Mouse (Mus musculus) spleen, postnatal 14 days (tissue): Measurements from ENCODE around the gene Pdrg1.

ENCODE experiments used
- DNase-seq, 2 experiments: peaks; one replicate each; pipeline ENCODE4 v3.0.0; 2021 to 2022; ENCODE audit warnings: low spot score in 2 of 2

The Pdrg1 gene

DNA sequence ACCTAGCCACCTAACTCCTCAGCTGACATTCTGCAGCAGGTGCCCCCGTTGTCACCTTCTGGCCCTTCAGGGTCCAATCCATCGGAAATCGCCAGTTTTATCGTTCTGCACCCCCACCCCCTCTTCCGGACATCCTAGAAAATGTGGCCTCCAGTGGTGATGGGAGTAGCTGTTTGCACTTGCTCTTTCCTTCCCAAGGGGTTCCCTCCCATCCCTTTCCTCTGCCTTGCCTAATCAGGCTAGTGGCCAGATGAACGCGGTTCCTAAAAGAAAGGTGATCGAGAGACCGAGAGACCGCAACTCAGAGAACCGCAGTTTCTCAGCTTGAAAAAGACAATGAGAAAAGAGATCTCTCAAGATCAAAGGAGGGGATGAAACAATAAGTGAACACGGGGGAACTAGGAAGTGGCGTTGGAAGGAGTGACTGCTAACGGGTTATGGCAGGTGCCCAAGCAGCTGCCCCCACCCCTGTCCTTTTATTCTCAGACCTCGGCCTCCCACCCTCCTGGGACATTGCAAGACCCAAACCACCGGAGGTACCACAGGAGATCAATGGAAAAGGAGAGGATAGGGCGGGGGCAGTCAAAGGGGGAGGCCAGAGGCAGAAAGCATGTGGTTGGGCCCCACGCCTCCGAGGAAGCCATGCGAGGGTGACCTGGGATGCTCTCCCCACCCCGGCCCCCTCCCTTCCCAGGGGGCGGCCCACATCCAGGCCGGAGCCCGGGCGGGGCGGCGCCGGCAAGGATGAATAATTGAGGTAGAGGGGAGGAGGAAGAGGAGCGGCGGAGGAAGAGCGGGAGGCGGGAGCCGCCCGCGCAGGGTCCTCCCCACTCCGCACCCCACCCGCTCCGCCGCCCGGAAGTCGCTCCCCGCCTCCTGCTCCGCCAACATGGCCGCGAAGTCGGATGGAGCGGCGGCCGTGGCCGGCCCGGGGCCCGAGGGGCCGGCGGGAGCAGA is 16.2 kb upstream of the Pdrg1 start, which contains the start of gene Xkr7:
Xkr7 (plus strand) TSS at position 727 of the 957 bp plus-strand sequence.
- DNase-seq = no peak

DNA sequence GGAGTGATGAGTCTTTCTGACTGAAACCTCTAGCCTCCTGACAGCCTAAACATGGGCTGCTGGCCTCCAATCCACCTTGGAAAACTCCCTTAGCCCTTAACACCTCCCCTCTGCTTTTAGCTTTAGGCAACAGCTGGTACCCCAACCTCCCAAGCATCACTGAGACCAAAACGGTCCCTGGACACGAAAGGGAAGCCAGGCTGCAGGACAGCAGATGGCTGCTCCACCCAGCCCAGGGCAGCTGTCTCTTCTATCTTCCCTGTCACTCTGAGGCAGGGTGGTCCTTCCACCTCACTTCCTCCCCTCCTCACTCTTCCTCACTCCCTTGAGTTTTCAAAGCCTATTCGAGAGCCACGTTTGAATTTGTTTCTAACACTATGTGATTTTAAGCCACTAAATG is 15.2 kb upstream of the Pdrg1 start:
- no peak for DNase-seq

DNA sequence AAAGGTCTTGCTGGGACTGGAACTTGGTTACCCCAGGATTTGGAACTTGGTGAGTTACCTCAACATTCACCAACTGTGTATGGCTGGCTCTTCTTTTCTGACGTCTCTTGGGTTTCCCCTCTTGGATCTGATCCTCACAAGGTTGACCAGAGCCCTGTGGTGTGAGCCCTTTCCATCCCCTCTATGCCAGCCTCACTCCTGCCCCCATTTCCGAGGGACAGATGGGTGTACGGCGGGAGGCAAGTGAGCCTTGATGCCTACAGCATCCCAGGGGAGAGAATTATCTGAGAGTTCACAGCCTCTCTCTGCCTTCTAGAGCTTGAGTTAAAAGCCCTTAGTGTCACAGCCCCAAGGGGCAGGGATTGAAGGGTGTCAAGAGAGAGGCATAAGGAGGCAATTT is 12.3 kb upstream of the Pdrg1 start:
- DNase-seq = no peak

DNA sequence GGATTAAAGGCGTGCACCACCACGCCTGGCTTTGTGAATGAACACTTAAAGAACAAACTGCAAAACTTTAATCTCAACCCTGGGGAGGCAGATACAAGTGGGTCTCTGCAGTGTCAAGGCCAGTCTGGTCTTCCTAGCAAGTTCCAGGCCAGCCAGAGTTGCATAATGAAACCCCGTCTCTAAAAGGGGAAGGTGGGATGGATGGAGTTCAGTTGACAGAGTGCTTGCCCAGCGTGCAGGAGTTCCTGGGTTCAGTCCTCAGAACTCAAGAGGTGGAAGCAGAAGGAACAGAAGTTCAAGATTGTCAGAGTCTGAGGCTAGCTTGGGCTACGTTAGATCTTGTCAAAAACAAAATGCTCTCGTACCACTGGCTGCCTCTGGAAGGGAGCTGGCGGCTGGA is 10.8 kb upstream of the Pdrg1 start:
- no peak for DNase-seq

DNA sequence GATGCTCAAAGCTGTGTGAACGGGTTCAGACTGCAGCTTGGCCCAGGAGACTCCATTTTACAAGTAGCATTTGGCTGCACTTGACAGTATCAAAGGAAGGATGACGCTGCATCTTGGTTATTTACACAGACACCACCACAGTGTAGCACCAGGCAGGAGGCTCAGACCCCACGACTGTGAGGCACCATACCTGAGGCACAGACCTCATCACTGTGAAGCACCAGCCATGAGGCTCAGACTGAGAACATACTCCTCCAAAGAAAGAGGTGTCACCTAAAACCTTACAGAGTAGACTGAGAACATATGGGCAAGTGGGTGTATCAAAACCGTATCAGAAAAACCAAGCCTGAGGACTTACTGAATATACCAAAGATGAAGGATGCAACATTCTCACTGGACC is 7.6 kb upstream of the Pdrg1 start:
- DNase-seq = no peak

DNA sequence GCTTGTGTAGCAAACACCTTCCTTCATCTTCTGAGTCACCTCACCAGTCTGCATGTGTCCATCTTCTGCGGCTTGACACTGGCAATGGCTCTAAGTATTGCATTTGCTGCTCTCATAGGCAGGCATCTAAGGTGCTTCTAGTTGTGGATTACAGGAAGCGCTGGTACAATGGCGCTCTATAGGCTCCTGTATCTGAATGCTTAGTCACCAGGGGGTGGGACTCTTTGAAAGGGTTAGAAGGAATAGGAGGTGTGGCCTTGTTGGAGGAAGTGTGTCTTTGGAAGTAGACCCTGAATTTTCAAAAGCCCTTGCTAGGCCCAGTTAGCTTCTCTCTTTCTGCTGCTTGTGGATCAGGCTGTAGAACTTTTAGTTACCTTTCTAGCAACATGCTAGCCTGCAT is 5.9 kb upstream of the Pdrg1 start:
- DNase-seq = no peak

DNA sequence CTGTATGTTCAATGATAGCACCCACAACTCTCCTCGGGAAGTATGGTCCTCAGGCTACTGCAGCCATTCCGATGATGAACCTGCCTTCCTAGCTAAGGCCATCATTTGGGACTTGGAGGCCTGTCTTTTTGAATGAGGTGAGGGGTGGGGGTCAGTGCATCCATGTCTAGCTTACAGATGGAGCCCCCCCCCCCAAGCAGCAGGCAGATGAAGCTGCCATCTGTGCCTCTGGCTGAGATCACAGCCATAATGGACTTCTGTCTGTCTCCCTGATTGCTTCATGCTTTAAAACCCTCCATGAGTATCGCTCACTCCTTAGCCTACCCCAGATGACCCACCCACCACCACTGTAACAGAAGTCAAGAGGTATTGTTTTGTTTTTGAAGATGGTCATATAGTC is 4.1 kb upstream of the Pdrg1 start:
- DNase-seq = no peak

DNA sequence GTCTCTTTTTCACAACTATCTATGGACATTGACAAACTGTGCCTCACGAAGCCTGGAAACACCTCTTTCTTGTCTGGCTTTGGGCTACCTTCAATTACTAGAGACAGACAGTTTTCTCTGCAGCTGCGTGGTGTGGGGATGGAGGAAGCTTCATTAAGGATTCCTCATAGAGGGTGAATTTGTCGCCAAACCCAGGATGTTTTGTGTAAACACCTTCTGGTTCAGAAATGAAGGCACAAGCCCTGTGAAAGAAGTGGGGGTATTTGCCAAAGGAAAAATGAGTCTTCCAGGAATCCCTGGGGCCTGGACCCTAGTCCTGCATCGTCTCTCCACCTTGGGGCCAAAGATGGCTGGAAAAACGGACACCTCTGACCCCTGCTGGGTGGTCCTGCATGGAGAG is 1.6 kb upstream of the Pdrg1 start:
- no peak for DNase-seq

DNA sequence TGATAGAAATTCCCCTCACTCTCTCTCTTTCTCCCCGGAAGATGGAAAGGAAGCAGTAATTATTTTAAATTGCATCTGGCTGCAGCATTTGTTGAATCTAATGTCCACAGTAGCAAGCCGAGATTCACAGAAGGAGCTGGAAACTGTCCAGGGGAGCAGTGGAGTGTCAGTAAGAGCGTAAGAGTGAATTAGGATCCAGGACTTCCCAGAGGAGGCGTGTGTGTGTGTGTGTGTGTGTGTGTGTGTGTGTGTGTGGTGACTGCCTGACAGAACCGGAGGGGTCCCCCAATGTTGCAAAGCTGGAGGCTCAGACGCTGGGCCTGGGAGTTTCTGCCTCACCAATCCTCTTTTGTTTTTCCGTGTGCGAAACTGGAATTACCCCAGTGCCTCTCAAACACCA is 577 bp upstream of the Pdrg1 start:
- DNase-seq = no peak

DNA sequence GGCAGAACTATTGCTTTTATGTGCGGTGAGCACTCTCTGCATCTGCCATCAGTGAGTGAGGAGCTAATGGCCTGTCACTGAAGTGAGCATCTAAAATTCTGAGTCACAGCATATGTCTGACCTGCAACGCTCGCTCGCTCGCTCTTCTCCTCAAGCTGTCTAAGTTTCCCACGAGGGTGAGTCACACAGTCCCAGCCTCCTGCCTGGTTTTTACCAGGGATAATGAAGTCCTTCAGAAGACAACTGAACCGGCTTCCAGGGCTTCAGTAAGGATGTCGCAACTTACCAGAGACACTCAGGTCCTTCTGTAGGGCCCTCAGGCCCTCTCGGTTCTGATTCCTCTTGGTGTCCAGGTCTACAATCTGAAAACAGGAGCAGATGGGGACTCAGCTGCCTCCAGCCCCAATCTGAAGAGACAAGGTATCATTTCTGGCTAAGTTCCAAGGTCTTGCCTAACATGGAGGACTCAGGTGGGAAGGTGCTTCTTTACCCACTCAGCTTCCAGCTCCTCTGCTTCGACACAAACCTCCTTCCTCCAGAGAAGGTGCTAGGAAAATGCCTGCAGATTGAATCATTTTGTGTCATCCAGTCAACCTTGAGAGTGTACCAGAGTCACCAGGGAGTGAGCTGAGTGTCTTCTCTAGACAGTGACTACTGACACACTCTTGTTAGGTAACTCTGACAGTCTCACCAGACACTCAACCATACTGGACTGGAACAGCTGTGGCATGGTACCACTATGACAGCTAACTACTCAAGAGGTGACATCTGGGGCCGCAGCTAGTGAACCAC is 1.3 kb downstream of the Pdrg1 start:
- DNase-seq = no peak

DNA sequence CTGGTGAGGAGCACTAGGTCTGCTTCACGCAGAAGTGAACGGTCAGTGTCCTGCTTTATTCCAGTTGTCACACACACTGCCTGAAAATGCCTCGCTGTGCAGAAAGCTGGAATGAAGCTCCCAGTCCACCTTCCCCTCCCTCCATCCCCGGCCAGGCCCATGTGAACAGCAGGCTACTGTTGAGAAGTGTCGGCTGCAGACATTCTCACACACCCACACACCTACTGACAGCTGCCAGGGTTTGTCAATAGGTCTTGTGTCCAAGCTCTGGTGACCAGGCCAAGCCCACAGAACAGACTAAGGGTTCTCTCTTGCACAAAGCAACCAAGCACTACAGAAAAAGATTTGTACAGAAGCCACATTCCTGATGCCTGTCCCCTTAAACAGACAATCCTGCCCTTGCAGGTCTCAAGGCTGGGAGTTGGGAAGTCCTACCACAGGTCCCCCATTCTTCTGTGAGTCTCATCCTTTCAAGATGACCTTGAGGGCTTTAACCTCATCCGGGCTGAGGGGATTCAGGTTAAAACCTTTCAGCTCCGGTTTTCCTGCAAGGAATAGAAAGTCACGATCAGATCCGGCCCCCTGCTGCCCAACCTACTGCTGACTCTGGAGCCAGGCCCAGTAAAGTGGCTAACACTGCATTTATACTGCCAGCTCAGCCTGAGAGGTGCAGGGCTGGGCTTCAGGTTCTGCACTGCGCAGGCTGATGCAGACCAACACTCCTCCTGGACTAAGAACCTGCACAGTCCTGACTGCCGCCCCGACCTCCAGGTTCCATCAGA is 5.8 kb downstream of the Pdrg1 start:
- DNase-seq = no peak

DNA sequence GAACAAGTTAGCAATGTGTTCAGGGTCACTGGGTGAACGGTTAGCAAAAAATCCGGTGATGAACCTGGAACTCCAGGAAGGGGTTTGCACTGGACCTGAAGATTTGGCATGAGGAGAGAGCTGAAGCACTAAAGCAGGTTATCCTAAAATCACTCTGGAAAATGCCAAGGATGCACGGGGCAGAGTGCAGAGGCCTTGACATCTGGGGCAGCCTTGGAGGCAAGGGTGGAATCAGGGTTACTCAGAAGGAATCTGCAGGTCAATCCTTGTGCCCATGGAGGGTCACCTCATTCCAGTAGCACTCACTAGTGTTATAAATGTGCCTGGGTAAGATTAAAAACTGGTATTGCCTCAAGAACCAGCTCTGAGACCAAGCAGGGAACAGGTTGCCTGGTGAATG is 9.2 kb downstream of the Pdrg1 start:
- no peak for DNase-seq

DNA sequence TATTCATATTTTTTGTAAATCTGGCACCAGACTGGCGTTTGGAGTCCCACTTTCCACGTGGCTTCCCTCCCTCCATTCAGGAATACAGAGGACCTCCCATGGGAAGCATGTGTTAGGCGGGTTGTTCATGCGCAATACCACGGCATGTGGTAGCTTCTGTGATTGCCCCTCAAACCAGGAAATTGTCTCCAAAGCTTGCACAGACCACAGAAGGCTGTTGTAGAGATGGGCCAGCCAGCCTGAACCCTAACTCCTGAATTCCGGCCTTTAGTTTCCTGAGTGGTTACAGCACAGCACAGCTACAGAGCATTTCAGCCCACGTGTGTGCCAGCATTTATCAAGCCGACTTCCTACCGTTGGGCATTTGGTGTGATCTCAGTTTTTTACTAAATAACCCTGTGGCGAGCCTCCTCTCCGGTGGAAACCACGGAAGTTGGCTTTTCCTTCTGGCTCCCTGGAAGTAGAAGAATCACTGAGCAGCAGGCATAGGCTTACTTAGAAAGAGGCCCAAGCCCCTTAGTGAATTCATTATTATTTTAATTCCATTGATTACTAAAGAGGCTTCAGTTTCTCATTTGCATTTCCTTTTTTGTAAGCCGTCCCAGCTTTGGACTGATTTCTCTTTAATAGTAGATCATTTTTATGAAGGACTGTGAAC is 11.4 kb downstream of the Pdrg1 start:
- no peak for DNase-seq

DNA sequence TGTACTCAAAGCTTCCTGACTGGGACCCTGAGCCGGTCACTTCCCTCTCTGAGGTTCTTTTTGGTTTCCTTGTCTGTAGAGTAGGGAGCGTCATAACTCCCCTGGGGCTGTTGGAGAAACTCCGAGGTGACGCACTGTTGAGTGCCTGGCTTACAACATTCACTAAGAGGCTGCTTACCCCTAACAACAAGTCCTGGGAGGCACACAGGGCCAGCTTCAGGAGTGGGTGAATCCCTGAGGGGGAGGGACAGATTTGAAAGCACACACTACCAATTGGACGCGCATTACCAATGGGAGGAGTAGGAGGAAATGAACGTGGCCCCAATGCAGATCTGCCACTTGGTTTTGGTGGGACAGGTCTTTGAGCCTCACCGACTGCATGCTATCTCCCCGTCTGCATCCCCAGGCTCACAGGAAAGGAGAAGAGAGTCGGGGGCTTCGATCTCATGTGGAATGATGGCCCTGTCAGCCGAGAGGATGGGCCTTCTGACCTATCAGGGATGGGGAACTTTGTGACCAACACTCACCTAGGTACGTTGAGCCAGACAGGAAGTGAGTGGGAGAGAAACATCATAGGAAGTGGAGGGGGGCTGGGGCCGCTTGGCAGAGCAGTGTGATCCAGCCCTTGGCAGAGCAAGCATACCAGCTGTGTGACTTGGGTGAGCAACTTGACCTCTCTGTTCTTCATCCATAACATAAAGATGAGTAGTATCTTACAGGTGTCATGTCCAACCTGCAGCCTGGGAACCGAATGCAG is 12.6 kb downstream of the Pdrg1 start:
- DNase-seq = no peak

DNA sequence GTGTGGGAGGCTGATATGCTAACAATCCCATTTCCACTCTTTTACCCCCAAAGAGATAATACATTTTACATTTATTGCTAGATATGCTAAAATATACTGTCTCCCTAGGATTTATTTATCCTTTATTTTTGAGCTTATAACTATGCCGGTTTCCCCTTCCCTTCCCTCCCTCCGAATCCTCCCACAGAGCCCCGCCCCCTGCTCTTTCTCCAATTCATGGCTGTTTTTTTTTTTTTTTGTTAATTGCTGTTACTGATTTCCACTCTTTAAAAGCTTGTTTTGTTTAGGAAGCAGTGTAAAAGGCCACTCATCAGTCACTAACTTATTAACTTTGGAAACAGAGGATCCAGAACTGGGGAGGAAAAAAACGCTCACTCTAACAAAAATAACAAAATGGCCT is 18.2 kb downstream of the Pdrg1 start:
- DNase-seq = no peak

DNA sequence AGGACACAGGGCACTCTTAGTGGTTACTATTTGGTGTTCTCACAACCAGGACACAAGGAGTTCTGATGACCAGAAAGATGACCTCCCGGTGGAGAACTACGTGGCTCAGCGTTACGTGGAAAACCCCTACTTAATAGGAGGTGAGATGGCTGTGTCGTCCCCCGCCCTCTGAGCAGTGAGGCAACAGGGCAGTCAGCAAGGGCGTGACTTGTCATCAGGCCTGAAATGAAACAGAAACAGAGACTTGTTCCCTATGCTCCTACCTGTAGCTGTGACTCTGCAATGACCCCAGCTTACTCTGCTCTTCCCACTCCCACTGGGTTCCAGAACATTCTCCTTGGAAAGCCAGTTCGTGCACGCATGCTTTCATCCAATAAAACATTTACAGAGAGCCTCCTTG is 23.7 kb downstream of the Pdrg1 start:
- no peak for DNase-seq

DNA sequence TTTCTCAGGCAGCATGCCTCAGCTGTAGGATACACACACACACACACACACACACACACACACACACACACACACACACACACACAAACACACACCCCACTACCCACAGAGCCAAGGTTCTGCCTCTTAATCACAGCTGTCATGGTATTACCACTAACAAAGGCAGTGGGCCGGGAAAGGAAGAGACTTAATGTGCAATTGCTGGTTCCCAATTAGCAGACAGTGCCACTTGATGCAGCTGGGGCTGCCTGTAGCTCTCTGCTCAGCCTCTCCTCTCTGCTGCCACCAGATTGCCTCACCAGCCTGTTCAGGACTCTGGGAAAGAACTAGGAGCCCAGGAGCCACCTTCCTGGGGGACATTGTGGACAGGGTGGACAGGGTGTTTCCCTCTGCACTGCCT is 29.6 kb downstream of the Pdrg1 start:
- no peak for DNase-seq

DNA sequence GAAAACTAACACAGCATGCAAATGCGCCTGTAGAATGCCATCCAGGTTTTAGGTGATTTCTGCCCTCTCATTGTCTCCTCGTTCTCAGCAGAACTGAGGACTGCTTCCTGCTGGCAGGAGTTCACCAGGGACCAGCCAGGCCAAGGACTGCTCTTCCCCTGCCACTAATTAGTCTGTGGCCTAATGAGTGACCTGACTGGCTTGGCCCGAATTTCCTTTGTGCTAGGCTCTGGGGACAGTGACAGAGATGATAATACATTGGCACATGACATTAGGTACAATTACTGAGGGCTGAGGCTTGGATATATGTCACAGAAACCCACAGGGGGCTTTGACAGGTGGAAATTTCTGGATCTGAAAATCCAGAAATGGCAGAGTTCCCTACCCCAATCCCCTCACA is 38.2 kb downstream of the Pdrg1 start:
- no peak for DNase-seq

DNA sequence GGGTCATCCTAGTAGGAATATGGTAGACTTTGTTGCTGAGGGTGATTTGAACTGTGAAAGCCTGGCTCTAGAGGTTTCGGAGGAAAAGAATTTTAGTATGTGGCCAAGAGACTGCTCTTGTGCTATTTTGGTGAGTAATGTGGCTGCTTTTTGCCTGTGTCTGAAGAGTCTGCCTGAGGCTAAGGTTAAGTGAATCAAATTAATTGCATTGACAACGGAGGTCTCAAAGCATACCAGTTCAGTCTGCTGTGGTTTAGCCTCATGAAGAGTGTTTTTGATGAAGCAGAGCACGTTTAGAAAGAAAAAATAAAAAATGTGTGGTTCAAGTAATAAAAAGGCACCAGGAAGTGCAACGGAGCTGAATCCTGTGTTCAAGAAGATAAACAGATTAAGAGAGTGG is 49.7 kb downstream of the Pdrg1 start:
- no peak for DNase-seq

DNA sequence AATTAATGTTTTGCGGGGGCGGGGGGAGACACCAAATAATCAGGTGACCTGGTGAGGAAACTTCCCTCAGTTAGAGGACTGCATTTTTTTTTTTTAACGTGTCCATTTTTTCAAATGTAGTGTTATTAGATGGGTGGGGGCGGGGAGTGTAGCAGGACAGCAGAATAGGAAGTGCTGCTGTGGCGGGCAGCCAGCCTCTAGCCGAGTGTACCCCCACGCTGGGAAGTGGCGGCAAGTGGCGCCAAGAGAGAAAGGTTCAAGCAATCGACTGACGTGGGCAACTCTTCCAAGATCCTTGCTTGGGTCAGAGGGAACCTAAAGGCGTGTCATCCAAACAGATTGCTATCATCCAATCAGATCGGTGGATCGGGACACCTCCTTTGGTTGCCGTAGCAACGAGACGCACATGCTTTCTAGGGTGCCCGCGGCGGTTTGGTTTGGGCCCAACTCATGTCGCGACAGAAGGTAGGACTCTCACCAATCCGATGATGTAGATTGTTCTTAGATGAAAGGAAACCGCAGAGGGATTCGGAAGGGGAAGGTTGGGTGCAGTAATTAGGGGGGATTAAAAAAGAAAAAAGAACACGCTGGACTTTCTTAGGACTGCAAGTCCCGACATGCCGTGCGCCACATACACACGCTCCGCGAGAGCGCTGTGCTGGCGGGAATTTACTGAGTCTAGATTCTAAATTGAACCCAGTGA is 53.0 kb downstream of the Pdrg1 start, which contains the start of gene Ttll9:
Ttll9 (plus strand) TSS at position 395 of the 703 bp plus-strand sequence.
- DNase-seq = peak in 1 of 2 experiments; percentile 12
